Mouse (Mus musculus) regulatory T cell (primary cell): ENCODE measurements around the gene Hist1h4n.
"Not testable (repeated sequence)": the region's sequence is repeated elsewhere in the genome, so short reads cannot be mapped to it uniquely, and the experiment has no call there.

ENCODE experiments used
- in situ Hi-C: fragments of 300-600 bp; cut with MboI, MseI; formaldehyde crosslinking; loops from one replicate; pipeline ENCODE4 v1.15.1; 2025; ENCODE audit warnings: high pct_unique_total_duplicates

Gene Hist1h4n

DNA sequence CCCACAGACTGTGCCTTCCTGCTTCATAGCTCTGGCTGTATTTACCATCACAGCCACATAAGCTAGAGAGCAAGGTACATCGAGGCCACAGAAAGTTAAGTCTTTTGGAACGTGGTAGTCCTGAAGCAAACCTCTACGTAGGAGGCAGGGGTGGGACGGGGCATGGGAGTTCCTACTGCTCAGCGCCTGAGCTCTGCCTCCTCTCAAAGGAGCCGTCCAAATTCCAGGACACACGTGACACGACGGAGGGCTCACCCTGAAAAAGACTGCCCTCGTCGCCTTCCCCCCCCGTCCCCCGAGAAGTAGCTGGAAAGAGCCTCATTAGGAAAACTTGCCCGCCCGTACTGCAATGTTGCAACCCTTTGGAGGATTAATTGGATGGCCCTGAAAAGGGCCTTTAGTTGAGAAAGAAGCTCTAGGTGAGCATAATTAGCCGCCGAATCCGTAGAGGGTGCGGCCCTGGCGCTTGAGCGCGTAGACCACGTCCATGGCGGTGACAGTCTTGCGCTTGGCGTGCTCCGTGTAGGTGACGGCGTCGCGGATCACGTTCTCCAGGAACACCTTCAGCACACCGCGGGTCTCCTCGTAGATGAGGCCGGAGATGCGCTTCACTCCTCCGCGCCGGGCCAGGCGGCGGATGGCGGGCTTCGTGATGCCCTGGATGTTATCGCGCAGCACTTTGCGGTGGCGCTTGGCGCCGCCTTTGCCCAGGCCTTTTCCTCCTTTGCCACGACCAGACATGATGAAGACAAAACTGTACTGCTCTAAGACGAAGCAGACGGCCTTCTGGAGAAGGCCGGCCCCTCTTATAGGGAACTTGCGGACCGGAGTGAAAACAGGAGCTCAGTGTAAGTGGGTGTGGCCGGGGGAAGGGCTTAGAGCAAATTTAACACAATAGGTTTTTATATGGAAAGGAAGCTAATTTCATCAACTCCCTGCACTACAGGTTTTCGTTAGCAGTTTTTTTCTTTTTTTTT lies at the start of gene Hist1h4n:
Hist1h4n (minus strand) TSS at position 779 of the 977 bp plus-strand sequence.
- in situ Hi-C loops, result not testable (repeated sequence)

DNA sequence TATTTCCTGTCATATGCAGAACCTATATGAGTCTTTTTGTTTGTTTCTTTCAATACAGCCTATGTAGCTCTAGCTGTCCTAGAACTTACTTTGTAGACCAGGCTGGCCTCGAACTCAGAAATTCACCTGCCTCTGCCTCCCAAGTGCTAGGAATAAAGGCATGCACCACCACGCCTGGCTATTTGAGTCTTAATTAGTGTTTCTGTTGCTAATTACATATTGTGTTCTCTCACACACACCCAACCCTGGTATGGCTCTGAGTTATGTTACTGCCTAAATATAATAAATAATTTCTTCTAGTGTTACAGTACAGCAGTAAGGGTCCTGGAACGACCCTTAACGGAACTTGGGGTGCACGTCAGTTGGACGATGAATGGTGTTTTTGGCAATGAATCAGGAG lies 48.7 kb upstream of the Hist1h4n start:
- in situ Hi-C loops, result no loop called here

DNA sequence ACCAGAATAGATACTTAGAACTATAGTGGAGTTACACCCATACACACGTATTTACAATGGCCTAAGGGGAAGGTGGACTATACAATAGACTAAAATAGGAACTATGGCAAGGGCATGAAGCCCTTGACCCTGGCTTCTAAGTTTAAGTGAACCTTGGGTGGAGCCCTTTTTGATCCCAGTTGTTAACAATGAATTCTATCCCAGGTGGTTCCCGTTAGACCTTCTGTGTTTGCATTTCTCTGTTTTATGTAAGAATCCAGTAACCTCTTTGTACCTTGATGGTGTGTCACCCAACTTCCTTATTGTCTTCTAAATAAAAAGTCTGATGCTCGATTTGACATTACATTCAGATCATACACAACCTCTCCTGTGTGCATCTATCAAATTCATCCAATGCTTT lies 33.5 kb upstream of the Hist1h4n start:
- in situ Hi-C loops, result loop anchor here (25.0 kb wide), 1 partner anchor 1422 kb away; no protein-coding TSS in a partner anchor

DNA sequence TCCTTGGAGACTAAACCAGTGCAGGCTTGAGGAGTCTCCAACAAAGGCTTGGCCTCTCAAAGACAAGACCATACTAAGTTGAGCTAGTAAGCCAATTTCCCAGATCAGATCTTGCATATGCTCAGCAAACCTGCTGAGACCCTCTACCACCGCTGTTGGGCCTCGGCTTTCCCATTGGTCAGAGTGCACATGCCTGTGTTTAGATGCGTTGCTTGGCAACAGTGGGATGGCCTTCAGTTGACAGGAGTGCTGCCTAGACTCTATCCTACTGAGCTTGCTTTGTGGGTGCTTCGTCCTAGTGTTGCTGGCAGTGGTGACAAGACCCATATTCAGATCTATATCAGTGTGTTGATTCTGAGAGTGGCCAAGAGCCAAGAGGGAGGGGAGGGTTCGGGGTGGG lies 29.6 kb upstream of the Hist1h4n start:
- in situ Hi-C loops, result loop anchor here (25.0 kb wide), 1 partner anchor 1426 kb away; no protein-coding TSS in a partner anchor

DNA sequence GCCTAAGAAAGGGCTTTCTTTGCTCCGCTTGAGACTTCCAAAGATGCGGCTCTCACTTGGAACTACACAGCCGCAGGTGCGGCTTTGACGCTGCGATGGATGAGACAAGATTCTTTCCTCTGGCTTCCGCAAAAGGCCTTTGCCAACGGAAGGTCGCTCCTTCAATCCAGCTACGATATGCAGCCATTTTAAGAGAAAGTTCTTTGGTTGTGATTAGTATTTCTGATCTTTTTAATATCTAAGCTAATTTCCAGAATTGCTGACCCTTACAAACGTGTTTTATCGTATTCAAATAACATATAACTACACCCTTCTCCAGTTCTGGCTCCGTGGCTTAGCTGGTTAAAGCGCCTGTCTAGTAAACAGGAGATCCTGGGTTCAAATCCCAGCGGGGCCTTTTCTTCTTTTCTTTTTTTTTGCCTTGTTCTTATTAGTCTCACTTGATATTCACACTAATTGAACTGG lies 23.7 kb upstream of the Hist1h4n start:
- in situ Hi-C loops, result loop anchor here (25.0 kb wide), 1 partner anchor 1432 kb away; no protein-coding TSS in a partner anchor

DNA sequence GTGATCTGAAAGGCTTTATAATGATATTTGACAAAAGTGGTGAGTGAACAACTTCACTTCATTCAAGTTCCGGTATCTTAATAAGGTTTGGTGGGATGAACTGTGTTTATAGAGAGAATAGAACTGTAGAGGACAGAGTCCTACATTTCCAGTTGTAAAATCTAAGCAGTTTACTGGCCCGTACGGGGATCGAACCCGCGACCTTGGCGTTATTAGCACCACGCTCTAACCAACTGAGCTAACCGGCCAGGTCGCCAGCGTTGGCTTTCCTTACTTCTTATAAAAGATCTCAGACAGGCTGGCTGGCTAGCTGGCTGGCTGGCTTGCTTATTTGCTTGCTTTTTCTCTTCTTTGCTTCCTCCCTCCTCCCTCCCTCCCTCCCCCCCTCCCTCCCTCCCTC lies 23.1 kb upstream of the Hist1h4n start:
- in situ Hi-C loops, result loop anchor here (25.0 kb wide), 1 partner anchor 1432 kb away; no protein-coding TSS in a partner anchor

DNA sequence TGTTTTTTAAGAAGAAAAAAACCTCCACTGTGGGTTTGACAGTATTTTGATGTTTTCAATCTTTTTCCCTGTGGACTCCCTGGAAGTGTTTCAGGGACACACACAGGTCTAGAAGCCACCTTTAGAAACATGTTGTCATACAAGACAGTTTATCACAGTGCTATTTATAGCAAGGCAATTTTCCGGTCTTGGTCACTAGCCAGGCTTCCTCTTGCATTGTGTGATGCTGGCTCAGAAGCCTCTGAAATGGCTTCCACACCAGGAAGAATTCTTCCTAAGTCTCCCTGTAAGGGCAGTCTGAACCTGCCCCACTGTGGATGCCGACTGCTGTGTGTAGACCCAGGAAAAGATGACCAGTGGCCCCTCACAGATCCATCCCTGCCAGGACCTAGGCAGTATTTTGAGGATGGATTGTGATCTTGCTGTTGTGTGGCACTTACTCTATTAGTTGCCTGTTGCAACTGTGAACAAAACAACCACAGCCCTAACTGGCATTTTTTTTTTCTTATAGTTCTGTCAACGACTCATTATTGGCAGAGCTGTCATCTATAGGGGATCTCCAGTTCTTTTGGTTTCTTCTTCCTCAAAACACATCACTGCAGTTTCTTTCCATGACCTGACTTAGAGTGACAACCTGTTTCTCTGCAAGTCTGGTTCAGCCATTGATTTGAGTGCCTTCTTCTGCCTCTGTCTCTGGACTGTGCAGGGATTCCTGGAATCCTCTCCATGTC lies 20.4 kb upstream of the Hist1h4n start:
- in situ Hi-C loops, result loop anchor here (5.0 to 25.0 kb wide), 3 partner anchors 75 to 1435 kb away; no protein-coding TSS in a partner anchor

DNA sequence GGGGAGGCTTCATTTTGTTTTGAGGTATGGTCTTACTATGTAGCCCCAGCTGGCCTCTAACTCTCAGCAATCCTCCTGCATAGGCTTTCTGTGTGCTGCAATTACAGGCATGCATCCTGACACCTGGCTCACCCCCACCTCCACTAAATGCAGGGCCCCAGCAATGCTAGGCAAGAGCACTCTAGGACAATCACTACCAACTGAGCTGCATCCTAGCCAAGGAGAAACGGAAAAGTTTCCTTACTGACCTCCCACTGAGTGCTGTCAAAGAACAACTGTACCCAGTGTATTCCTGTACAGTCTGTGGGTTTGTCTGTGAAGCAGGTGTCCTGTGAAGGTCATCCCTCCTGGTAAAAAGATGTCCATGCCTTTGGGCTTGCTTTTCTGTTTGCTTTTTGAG lies 18.7 kb upstream of the Hist1h4n start:
- in situ Hi-C loops, result loop anchor here (5.0 to 25.0 kb wide), 3 partner anchors 77 to 1437 kb away; no protein-coding TSS in a partner anchor

DNA sequence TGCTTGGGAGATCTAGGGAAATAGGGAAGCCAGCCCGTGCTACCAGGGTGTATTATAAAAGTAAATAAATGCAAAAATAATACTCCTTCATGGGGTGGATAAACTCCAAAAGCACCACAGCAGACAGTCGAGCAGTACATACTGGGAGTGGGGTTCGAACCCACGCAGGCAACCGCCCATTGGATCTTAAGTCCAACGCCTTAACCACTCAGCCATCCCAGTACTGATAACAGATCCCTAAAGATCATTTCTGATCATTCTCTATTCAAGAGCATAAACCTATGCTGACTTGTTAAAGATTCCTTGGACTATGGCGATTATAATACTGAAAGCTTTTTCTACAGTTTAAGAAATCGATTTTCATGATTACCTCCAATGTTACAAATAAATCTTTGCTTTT lies 15.9 kb upstream of the Hist1h4n start:
- in situ Hi-C loops, result loop anchor here (5.0 kb wide), 1 partner anchor 51 kb away; no protein-coding TSS in a partner anchor

DNA sequence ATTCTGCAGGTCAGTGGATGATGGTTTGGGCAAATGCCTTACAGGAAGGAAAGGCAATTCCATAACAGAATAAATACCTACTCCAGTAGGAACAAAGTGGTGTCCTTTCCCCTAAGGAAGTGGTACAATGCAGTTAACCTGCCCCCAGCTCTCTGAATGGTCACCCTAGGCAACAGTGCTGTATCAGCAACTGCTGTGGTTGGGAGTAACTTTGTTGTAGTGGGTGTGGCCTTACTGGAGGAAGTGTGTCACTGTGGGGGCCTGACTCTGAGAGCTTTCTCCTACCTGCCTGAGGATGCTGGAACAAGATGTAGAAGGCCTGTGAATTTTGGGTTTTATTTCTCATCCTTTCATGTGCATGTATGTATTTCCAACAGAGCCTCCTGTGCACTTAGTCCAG lies 14.4 kb upstream of the Hist1h4n start:
- in situ Hi-C loops, result loop anchor here (5.0 kb wide), 1 partner anchor 49 kb away; no protein-coding TSS in a partner anchor

DNA sequence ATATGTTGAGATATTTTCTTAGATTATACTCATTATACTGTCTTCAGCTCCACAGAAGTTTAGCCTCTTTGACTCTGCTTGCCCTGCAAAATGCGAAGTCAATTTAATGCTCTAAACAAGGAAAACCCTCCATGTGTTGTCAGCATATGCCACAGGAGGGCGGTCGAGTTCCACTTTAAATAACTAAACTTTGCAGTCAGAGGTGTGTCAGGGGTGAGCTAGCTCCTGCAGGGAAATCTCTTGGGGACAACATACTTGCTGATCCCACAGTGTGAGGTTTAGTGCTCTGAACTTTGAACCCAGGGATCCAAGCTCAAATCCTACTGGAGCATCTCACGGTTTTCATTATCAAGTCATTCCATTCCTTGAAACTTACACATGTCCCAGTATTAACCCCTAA lies 8.5 kb upstream of the Hist1h4n start:
- in situ Hi-C loops, result not testable (repeated sequence)

DNA sequence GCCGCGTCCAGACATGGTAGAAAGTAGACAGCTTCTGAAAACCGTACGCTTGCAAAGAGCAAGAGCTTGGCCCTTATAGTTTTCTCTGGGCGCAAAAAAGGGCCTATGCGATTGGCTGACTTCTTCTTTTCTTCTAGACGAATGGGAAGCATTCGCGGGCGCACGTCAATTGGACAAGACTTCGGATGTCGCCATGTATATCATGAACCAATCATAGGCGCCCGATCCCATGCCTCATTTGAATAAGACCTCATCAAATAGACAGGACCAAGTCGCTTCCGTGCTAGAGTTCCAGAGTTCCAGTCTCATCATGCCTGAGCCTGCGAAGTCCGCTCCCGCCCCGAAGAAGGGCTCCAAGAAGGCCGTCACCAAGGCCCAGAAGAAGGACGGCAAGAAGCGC lies 1.5 kb upstream of the Hist1h4n start, which contains the start of the genes Hist1h2ap and Hist1h2br:
Hist1h2ap (minus strand) TSS at position 47 of the 400 bp plus-strand sequence.
Hist1h2br (plus strand) TSS at position 283 of the 400 bp plus-strand sequence.
- in situ Hi-C loops, result not testable (repeated sequence)

DNA sequence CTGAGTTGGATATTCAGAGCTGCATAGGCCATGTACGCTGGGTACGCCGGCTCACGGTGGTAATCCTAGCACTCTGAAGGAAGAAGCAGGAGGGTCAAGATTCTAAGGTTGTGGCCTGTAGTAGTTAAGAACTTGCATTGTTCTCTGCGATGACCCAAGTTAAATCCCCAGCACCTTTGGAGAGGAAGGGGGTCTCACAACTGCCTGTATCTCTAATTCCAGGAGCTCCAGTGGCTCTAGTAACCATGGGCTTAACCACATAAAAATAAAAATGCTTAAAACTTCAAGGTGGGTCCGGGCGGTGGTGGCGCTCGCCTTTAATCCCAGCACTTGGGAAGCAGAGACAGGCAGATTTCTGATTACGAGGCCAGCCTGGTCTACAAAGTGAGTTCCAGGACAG lies 1.7 kb downstream of the Hist1h4n start:
- in situ Hi-C loops, result no loop called here

DNA sequence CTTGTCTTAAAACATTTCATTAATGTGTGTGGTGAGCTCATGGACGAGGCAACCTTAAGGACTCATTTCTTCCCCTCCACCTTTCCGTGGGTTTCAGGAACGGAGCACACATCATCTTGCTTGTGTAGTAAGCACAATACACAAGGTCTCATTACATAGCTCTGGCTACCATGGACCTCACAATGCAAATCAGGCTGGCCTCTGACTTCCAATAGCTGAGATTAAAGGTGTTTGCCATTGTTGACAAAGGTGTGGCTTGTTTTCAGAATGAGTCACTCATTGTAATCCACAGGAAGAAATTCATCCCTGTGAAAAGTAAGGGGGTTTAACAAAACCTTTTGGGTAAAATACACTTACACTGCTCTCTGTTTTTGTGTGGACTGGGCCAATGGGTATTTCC lies 3.5 kb downstream of the Hist1h4n start:
- in situ Hi-C loops, result loop anchor here (5.0 kb wide), 1 partner anchor 36 kb away; no protein-coding TSS in a partner anchor

DNA sequence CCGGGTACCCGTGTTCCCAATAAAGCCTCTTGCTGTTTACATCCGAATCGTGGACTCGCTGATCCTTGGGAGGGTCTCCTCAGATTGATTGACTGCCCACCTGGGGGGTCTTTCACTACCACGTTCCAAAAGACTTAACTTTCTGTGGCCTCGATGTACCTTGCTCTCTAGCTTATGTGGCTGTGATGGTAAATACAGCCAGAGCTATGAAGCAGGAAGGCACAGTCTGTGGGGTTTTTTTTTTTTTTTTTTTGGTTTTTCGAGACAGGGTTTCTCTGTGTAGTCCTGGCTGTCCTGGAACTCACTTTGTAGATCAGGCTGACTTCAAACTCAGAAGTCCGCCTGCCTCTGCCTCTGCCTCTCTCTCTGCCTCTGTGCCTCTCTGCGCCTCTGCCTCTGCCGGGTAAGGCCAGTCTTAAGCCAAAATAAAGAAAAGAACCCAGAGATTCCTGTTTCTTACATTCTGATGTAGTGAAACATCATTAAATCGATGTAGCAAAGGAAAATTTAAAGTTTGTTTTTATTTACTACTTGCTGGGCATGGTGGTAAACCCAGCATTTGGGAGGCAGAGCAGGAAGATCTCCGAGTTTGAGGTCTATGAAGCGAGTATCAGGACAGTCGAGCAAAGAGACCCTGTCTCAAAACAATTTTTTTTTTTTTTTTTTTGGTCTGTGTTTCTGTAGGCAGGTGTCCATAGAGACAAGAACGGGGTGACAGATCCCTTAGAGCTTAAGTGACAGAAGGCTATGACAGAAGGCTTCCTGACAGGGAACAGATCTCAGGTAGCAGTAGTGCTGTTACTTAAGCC lies 11.7 kb downstream of the Hist1h4n start:
- in situ Hi-C loops, result loop anchor here (25.0 kb wide), 1 partner anchor 1742 kb away; the partner anchor contains the start of genes Hist1h1d, Hist1h2ad, Hist1h2ae and Hist1h2bf

DNA sequence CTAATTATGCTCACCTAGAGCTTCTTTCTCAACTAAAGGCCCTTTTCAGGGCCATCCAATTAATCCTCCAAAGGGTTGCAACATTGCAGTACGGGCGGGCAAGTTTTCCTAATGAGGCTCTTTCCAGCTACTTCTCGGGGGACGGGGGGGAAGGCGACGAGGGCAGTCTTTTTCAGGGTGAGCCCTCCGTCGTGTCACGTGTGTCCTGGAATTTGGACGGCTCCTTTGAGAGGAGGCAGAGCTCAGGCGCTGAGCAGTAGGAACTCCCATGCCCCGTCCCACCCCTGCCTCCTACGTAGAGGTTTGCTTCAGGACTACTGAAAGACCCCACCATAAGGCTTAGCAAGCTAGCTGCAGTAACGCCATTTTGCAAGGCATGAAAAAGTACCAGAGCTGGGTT lies 19.9 kb downstream of the Hist1h4n start:
- in situ Hi-C loops, result loop anchor here (25.0 kb wide), 1 partner anchor 1750 kb away; the partner anchor contains the start of genes Hist1h1d, Hist1h2ad, Hist1h2ae and Hist1h2bf

DNA sequence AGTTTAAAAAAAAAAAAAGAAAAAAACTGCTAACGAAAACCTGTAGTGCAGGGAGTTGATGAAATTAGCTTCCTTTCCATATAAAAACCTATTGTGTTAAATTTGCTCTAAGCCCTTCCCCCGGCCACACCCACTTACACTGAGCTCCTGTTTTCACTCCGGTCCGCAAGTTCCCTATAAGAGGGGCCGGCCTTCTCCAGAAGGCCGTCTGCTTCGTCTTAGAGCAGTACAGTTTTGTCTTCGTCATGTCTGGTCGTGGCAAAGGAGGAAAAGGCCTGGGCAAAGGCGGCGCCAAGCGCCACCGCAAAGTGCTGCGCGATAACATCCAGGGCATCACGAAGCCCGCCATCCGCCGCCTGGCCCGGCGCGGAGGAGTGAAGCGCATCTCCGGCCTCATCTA lies 20.5 kb downstream of the Hist1h4n start, which contains the start of gene Hist1h4m:
Hist1h4m (plus strand) TSS at position 208 of the 400 bp plus-strand sequence.
- in situ Hi-C loops, result loop anchor here (25.0 kb wide), 1 partner anchor 1751 kb away; the partner anchor contains the start of genes Hist1h1d, Hist1h2ad, Hist1h2ae and Hist1h2bf

DNA sequence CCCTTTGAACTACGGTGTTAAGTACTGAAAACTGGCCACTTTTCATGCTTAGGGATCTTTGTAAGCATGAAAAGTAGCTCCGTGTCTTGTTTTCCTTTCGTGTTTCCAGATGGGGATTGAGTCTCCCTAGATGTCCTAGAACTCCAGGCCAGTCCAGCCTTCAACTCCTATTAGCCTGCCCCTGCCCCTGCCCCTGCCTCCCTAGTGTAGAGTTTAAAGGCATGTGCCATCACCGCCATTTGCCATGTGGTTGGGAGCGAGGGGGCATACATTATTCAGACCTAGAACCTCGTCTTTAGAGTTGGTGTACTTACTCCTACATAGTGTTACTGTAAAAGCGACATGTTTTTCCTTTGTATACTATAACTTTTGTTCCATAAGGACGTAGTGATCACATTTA lies 20.9 kb downstream of the Hist1h4n start:
- in situ Hi-C loops, result loop anchor here (25.0 kb wide), 1 partner anchor 1751 kb away; the partner anchor contains the start of genes Hist1h1d, Hist1h2ad, Hist1h2ae and Hist1h2bf

DNA sequence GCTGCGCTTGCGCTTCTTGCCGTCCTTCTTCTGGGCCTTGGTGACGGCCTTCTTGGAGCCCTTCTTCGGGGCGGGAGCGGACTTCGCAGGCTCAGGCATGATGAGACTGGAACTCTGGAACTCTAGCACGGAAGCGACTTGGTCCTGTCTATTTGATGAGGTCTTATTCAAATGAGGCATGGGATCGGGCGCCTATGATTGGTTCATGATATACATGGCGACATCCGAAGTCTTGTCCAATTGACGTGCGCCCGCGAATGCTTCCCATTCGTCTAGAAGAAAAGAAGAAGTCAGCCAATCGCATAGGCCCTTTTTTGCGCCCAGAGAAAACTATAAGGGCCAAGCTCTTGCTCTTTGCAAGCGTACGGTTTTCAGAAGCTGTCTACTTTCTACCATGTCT lies 21.9 kb downstream of the Hist1h4n start, which contains the start of the genes Hist1h2bq and Hist1h2ao:
Hist1h2bq (minus strand) TSS at position 125 of the 400 bp plus-strand sequence.
Hist1h2ao (plus strand) TSS at position 393 of the 400 bp plus-strand sequence.
- in situ Hi-C loops, result loop anchor here (25.0 kb wide), 1 partner anchor 1752 kb away; the partner anchor contains the start of genes Hist1h1d, Hist1h2ad, Hist1h2ae and Hist1h2bf
